Mouse (Mus musculus) heart, postnatal 0 days (tissue): ENCODE data around the gene Irf2. TPM values are rescaled to one million over a fixed set of nuclear protein-coding genes. Genes with fewer than 3 reads are reported as not detected.

Source experiments
- ATAC-seq: fragments of 200-750 bp; cut with Nextera tagmentation; 2 replicates; pipeline ENCODE4 v1.8.0; 2017; ENCODE audit warnings: low read depth, moderate number of reproducible peaks, moderate library complexity; ENCODE audit not compliant: insufficient read depth
- DNase-seq: peaks from one replicate; pipeline ENCODE4 v3.0.0-alpha.2; 2016; ENCODE audit warnings: low spot score
- H3K27ac ChIP-seq: fragments of 300-500 bp; sonication (generic); 2 replicates; pipeline ENCODE4 v1.5.1; 2014; ENCODE audit warnings: low read depth, mild to moderate bottlenecking
- H3K27me3 ChIP-seq: fragments of 300-500 bp; sonication (generic); 2 replicates; pipeline ENCODE4 v1.6.1; 2014; ENCODE audit warnings: low read length, mixed read lengths; ENCODE audit not compliant: control insufficient read depth, insufficient read depth
- H3K36me3 ChIP-seq: fragments of 300-500 bp; sonication (generic); replicated peaks from 2 replicates; pipeline ENCODE4 v1.6.1; 2014; ENCODE audit warnings: low read length, mixed read lengths; ENCODE audit not compliant: control insufficient read depth, insufficient read depth
- H3K4me1 ChIP-seq: fragments of 300-500 bp; sonication (generic); 2 replicates; pipeline ENCODE4 v1.6.1; 2014; ENCODE audit warnings: antibody characterized with exemption; ENCODE audit not compliant: control insufficient read depth, insufficient read depth
- H3K4me2 ChIP-seq: fragments of 300-500 bp; sonication (generic); 2 replicates; pipeline ENCODE4 v1.6.1; 2014; ENCODE audit warnings: low read depth, mild to moderate bottlenecking, low read length, moderate library complexity
- H3K4me3 ChIP-seq: fragments of 300-500 bp; sonication (generic); 2 replicates; pipeline ENCODE4 v1.5.1; 2014; ENCODE audit warnings: low read depth, low read length
- H3K9ac ChIP-seq: fragments of 300-500 bp; sonication (generic); replicated peaks from 2 replicates; pipeline ENCODE4 v1.6.1; 2014; ENCODE audit warnings: low read depth, low read length, mixed read lengths
- H3K9me3 ChIP-seq: fragments of 300-500 bp; sonication (generic); replicated peaks from 2 replicates; pipeline ENCODE4 v1.6.1; 2016; ENCODE audit warnings: low read length; ENCODE audit not compliant: control insufficient read depth
- CTCF ChIP-seq: IDR thresholded peaks from 2 replicates; pipeline ENCODE4 v1.5.1; 2016; ENCODE audit warnings: antibody characterized with exemption, control low read depth, low read depth
- EP300 ChIP-seq: IDR thresholded peaks from 2 replicates; pipeline ENCODE4 v1.6.1; 2016; ENCODE audit warnings: antibody characterized with exemption, low read depth
- WGBS: fragments of 180-500 bp; shearing (Covaris S2); extraction: QIAGEN DNeasy Blood & Tissue Kit; methylation state at CpG from one replicate; pipeline ENCODE4 v1.1.7; 2014; 5-methylcytosine and 5-hydroxymethylcytosine counted together
- polyA plus RNA-seq: library from polyadenylated mRNA; unstranded; fragments of >200 nt; fragmentation: Nextera tagmentation; extraction: Ambion mirVana; gene quantifications from 2 replicates; pipeline ENCODE4 v1.2.1, GENCODE M21; 2015
- total RNA-seq: library from RNA; depleted of rRNA; stranded (reverse); fragments of >200 nt; gene quantifications from 2 replicates; pipeline ENCODE4 v1.2.3, GENCODE M21; 2014; ENCODE audit warnings: low replicate concordance

The Irf2 gene
- total and polyA plus RNA-seq, 2 experiments from 2014 or later = 4.6 to 22.2 TPM

DNA sequence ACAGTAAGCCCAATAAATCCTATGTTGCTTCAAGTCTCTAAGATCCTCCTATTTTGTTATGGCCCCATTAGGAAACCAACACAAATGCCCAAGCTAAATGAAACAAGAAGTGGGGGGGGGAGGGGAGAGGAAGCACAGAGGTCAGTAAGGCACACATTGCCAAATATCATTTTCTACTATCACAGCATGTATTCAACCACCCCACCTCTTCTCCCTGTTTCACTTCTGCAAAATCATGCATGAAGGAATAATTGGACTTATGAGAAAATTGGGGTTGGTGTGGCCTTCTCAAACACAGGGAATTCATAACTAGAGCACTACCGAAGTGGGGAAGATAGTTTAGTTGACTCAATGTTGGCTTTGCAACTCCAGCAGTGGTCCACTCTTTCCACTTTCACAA is 146.7 kb downstream of the Irf2 start:
- Histone ChIP-seq H3K4me3 (no peak overlapping the region), H3K9ac (no peak overlapping the region), H3K9me3 (no peaks in the 10 kb centered on the region), H3K36me3 (no peaks in the 10 kb centered on the region), H3K27ac (no peak overlapping the region), H3K4me2 (no peak overlapping the region), H3K27me3 (no peaks in the 10 kb centered on the region), H3K4me1 (no peaks in the 10 kb centered on the region)
- WGBS = 90% methylated on average over 1 of the region's 1 CpGs
- ATAC-seq (no peak), DNase-seq (no peak)
- TF ChIP-seq EP300 = no peak
- no peak for TF ChIP-seq CTCF

DNA sequence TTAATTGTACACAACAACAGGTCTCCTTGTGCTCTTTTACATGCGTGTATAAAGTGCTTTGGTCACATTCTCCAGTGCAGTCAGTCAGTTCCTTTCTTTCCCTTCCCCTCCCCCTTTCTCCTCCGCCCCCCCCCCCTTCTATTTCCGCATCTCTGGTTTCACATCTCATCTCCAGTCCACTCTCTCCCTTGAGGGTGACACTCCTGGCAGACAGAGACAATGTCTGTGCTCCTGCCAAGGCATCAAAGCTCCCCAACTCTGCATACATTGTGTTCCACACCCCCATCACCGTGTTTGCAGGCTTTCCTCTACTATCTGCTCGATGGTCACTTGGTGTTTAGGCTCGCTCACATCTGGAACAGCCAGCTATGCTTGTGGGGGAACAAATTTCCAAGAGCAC is 147.9 kb downstream of the Irf2 start:
- DNase-seq = peak; percentile 15
- peak overlapping the region; percentile 65 for H3K27ac ChIP-seq

DNA sequence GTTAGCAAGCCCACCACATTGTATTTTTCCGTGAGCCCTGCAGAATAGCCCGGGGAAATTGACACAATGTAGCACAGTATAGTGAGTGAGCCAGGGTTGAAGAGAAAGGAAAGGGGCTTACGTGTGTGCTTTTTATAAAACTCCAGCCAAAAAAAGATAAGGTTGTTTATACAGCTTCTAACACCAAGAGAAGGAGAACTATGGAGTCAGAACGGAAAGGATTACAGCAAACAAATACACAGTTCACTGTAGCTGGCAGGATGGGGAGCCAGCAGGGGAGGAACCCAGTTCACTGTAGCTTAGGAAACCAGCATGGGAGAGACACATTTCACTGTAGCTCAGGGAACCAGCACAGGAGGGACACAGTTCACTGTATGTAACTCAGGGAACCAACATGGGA is 149.0 kb downstream of the Irf2 start:
- H3K4me1 ChIP-seq = peaks cover 4% of the 10 kb centered on the region; the same call in 1 of the 2 replicates
- peak; percentile 62 for ATAC-seq
- no peak overlapping the region for H3K4me2 ChIP-seq
- H3K9me3 ChIP-seq = no peaks in the 10 kb centered on the region
- H3K27ac ChIP-seq = peak overlapping the region; percentile 65
- TF ChIP-seq CTCF (no peak), EP300 (peak; percentile 55; the same call in 1 of the 2 replicates)
- DNase-seq = peak; percentile 88
- H3K36me3 ChIP-seq = no peaks in the 10 kb centered on the region
- H3K9ac ChIP-seq = no peak overlapping the region
- H3K4me3 ChIP-seq = no peak overlapping the region
- WGBS = 44% methylated on average over 4 of the region's 4 CpGs
- H3K27me3 ChIP-seq = no peaks in the 10 kb centered on the region

More for the DNA sequence above, 147.9 kb downstream of the Irf2 start:
- Histone ChIP-seq H3K9ac (no peak overlapping the region), H3K27me3 (no peaks in the 10 kb centered on the region), H3K36me3 (no peaks in the 10 kb centered on the region), H3K4me3 (no peak overlapping the region), H3K9me3 (no peaks in the 10 kb centered on the region), H3K4me2 (no peak overlapping the region), H3K4me1 (peaks cover 2% of the 10 kb centered on the region; the same call in 1 of the 2 replicates)
- ATAC-seq = no peak
- no peak for TF ChIP-seq EP300
- WGBS = 63% methylated on average over 6 of the region's 6 CpGs

DNA sequence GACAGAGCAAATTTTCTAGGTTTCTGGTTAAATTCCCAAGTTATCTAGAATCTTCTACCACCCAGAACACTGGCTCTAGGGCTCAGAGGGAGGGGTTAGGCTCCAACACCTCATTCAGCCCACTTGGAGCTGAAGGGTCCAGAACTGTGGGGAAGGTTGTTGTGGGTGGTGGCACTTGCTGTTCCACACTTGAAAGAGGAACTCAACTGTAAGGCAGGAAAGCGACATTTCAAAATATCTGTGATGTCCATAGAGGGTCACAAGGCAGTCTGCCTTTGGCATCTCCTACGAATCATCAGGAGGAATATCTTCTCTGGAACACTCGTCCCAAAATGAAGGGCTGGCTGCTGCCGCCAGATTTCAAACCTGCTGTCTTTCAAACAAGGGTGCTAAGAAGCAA is 150.7 kb downstream of the Irf2 start:
- no peak overlapping the region for H3K27ac ChIP-seq
- WGBS = 61% methylated on average over 4 of the region's 4 CpGs
- H3K9me3 ChIP-seq = no peaks in the 10 kb centered on the region
- no peak overlapping the region for H3K4me3 ChIP-seq
- TF ChIP-seq EP300 = no peak
- no peak for TF ChIP-seq CTCF
- no peak overlapping the region for H3K4me2 ChIP-seq
- no peaks in the 10 kb centered on the region for H3K36me3 ChIP-seq
- H3K9ac ChIP-seq = no peak overlapping the region
- DNase-seq (no peak), ATAC-seq (no peak)
- H3K27me3 ChIP-seq = no peaks in the 10 kb centered on the region
- peaks cover 9% of the 10 kb centered on the region; the same call in 1 of the 2 replicates for H3K4me1 ChIP-seq

DNA sequence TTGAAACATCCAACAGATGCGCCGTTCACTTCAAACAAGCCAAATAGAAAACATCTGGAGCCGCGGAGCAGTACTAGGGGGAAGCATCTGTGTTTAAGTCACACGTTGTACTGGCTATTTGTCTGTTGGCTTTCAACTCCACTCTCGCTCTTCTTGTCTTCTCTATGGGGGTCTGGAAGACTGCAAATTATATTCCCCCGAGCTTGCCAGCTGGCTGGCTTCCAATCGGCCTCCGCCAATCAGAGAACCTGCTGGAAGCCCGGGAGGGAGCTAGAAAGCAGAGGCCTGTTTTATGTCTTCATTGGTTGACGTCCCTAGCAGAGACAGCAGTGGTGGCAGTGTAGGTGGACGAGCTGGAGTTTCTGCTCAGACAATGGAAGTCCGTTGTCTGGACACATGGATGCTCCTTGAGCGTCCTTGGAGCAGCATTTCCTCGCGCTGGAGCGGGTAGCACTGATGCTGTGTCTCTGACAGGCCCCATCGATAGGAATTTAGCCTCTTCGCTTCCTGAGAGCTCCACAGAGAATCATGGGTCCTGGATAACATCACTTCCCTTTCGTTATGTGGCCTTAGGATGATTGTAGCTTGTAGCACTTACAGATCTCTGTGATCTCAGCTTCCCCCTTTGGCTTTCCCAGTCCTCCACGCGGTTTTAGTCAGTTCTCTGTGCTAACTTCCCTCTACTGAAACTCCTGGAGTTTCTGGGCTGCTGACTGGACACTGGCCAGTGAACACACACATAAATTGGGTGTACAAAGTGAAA is 153.2 kb downstream of the Irf2 start:
- no peaks in the 10 kb centered on the region for H3K9me3 ChIP-seq
- peak; percentile 88 for DNase-seq
- peak overlapping the region; percentile 60 for H3K4me2 ChIP-seq
- no peaks in the 10 kb centered on the region for H3K27me3 ChIP-seq
- TF ChIP-seq EP300 (peak; percentile 72; the same call in 1 of the 2 replicates), CTCF (no peak)
- H3K27ac ChIP-seq = peak overlapping the region; percentile 88
- peak overlapping the region; percentile 22 for H3K4me3 ChIP-seq
- H3K4me1 ChIP-seq = peaks cover 9% of the 10 kb centered on the region; the same call in 1 of the 2 replicates
- WGBS = 15% methylated on average over 22 of the region's 22 CpGs
- peak overlapping the region; percentile 17; the same call in 1 of the 2 replicates for H3K9ac ChIP-seq
- peak; percentile 88 for ATAC-seq
- no peaks in the 10 kb centered on the region for H3K36me3 ChIP-seq
